Mouse (Mus musculus) retina, embryonic 14.5 days (tissue): Measurements from ENCODE around the gene Lats2.

Experiments
- DNase-seq: peaks from one replicate; pipeline ENCODE4 v3.0.0-alpha.2; 2015; ENCODE audit warnings: low spot score

Gene Lats2

DNA sequence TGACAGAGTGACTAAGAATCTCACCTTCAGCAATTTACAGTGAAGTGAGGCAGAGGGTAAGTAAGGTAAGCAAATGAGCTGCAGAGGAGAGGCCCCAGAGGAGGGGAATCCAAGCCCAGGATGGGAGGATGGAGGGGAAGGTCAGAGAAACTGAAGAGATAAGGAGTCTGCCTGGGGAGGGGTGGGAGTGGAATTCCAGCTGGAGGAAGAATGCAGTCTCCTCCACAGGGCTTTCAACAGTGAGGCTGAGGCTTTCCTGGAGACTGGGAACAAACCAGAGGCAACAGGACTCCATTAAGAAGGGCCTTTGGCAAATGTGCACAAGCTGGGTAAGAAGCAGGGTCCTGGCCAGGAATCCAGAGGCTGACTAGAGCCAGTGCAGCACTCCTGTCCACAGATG lies 21.1 kb downstream of the Lats2 start:
- DNase-seq, result no peak

DNA sequence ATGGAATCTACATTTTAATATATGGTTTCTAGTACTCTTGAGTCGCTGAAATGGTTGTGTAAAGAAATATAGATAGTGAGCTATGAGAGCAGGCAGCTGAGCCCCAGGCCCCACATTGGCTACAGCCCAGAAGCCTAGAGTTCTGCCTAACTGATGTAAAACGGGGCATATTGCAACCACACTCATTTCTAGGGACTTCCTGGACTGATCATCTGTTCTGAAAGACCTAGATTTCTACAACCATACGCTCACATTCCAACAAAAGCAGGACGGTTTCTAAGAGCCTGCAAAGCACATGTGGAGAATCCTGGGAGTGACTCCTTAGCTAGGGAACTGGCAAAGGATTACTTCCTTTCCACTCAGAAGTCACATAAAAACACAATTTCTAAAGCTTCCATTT lies 22.0 kb downstream of the Lats2 start:
- no peak for DNase-seq

DNA sequence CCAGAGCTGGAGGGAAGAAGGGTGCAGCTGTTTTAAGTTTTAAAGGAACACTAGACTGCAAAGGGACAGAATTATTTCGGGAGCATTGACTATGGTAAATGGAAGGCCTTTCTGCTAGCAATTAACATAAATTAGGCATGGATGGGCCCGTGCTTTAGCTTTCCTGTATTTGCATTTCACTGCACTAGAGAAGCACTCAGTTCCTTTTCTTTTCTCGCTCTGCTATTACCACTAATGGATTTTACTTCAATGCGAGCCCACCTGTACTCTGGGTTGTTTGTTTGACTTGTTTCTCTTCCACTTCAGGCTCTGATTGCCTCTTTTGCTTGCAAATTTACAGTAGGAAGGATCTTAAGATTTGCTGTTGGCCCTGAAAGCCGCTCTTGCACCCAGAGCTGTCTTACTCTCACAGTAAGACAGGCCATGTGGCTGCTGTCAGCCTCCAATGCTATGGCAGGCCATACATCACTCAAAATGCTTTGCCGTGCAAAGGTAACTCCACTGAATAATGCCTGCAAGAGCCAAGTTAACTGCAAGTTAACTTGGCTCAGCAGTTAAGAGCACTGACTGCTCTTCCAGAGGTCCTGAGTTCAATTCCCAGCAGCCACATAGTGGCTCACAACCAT lies 25.4 kb downstream of the Lats2 start:
- no peak for DNase-seq

DNA sequence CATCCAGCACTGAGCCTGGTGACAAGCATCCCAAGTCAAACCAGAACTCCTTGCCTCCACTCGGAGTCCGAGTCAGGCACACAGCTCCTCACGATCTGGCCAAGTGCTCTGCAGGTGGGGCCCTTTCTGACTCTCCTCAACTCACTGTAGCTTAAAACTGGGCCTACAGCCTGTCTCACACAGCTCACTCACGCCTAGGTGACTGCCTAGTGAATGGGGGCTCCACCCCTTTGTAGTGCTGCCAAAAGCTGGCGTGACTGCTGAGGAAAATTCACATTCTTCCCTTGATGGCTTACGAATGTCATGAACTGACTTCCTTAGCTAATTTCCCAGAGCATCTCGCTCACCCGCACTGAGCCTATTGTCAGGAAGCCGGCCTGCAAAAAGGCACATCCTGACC lies 27.7 kb downstream of the Lats2 start:
- no peak for DNase-seq

DNA sequence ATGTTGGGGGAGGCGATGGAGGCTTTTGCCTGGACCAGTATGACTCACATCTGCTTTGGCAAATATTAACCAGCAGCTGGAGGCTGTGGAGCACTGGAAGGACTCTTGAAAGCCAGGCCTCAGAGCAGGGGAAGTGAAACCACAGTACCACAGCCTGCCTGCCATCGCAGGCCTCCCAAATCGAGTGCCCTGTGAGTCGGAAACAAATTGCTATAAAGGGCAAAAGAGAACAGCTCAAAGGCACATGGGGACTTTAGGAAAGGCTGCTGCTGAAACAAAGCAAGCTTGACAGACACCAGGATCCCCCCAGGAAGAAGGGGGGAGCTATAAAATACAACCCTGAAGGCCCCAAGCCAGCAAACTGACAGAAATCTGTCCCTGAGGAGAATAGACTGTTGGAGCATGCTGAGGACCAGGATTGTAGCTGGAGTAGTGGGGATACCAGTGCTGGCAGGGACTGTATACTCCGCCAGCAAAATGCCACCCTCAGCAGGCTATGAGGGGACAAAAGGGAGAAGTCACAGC lies 28.2 kb downstream of the Lats2 start:
- no peak for DNase-seq

DNA sequence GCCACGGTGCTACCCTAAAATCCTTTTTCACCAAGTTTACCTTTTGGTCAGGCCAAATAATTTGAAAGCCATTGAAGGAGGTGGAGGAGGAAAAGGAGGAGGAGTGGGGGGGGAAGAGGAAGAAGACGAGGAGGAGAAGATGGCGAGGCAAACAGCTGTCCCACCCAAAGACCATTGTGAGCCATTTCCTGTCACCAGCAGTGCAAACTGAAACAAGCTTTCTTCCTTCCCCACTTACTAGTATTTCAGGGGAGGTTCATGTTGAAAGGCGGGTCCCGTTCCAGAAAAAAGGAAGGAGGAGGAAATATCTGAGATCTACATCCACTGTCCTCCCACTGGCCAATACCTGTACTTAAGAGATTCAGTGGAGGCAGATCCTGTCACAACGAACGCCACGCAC lies 28.8 kb downstream of the Lats2 start:
- DNase-seq, result no peak

DNA sequence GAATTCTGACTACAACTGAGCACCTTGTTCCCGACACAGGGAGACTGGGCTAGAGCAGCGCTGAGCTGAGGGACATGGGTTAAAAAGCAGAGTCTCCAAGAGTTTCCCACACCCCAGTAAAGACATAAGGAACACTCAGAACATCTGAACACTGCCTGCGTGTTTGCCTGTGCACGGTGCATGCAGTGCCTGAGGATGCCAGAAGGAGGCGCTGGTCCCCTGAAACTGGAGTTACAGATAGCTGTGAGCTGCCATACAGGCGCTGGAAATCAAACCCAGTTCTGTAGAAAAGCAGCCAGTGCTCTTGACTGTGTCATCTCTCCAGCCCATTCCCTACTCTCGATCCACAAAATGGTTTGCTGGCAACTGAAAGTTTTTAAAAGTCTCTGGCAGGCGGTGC lies 32.0 kb downstream of the Lats2 start:
- no peak for DNase-seq

DNA sequence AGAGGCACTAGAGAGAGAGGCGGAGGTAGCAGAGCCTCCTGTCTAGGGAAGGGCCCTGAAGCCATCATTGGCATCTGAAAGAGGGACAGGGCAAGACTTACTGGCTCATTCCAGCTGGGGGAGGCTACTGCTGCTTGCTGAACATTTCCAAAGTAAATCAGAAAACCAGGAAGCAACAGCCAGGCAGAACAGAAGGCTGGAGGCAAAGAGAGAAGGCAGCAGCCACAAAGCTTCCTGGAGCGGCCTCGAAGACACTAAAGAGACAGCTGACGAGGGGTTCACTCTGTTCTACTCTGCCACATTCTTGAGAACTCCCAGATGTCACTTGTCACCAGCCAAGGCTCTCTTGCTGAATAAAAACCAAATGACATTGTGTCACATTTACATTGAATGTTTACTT lies 33.7 kb downstream of the Lats2 start:
- no peak for DNase-seq

DNA sequence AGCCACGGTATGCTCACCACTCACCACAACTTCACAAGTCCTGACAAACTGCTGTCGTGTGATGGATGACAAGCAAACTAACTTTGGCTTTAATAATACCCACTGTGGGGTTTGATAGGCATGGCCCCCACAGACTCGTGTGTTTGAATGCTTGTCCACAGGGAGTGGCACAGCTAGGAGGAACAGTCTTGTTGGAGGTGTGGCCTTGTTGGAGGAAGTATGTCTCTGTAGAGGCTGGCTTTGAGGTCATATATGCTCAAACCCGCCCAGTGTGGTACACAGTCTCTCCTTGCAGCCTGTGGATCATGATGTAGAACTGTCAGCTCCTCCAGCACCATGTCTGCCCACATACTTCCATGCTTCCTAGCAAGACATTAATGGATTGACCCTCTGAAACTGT lies 39.9 kb downstream of the Lats2 start:
- DNase-seq, result no peak

DNA sequence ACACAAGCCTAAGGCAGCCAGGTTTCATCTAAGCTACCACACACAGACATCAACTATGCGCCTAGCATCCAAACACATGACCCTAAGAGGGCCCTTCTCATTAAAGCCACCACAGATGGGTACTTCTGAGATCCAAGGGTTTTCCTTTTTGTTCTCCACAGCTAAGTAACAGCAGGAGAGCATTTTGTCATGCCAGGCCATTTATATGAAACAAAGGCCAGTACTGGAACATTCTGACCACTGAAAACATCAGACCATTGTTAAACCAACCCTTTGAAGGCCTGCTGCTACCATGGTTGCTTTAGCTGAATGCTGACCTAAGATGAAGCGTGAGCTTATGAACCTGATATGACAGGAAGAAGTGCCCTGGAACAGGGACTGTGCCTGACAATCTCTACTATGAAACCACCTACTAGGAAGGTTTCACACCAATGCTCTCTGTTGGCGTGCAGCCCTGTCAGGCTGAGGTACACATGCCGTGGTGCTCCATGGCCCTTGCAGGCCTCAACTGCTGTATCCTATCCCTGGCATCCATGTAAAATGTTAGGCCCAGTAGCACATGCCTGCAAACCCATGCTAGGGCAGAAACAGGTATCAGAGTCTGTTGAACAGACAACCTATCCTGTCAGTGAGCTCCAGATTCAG lies 41.5 kb downstream of the Lats2 start:
- DNase-seq, result peak; percentile 57

DNA sequence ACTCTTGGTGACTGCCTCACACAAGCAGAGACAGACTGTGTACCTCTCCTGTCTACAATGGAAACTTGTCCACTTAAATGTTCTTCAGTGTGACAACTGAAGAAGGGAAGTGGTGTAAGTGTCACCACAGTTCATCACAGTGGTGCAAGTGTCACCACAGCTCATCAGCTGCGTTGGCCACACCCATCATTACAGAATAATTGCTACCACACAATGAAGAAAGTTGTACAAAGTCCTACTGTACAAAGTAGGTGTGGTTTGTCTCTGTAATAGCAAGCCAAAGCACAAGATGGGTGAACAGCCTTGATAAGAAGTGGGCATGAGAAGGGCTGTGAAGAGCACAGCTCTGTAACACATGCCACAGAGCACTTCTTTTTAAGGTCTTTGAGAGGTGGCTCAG lies 45.3 kb downstream of the Lats2 start:
- DNase-seq, result no peak

DNA sequence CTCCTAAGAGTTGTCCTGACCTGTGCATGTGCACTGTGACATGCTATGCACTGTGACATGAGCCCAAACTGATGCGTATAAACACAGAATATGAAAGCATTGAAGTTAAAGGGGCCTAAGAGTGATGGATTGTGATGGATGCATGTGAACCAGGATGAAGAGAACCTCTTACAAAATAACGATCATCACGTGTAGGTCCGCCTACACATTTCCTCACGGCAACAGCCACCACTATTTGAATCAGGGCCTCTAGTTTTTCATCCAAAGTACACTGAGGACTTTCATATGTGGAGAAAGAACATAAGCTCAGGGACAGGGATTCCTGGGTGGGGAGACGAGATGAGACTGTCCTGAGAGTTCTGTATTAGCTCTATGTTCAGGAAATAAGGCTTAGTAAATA lies 47.1 kb downstream of the Lats2 start:
- DNase-seq, result no peak

DNA sequence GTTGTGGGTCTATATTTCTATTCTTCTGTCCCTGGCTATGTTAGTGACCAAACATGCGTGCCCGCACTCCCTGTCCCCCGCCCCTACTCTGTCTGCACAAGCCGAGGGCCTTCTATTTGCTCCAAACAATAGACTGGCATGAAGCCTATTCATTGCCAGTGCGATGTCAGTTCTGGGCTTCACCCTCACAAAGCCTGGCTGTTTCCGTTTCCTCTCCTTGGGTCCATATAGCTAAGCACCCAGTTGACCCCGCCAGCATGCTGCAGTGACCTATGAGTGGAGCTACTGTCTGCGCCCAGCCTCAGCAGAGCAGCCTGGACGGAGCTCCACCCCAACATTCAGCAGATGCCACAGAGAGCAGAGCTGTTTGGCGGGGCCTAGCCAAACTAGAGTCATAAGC lies 49.0 kb downstream of the Lats2 start:
- DNase-seq, result peak; percentile 62

DNA sequence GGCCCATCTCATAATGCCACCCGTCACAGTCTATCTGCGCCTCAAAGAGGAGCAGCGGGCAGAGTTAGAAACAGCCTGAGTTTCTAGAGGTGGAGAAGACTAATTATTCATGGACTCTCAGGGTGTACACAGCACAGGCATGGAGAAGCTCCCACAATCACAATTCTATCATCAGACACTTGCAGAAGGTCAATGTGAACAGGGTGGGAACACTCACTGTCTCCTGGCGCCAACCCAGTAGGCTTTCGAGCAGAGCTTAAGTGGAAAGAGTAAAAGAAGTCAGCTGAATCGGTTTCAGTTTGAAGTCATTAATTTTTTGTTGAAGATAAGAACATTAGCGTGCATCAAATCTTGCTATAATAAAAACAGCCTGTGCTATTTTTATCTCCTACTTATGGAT lies 49.6 kb downstream of the Lats2 start:
- no peak for DNase-seq

DNA sequence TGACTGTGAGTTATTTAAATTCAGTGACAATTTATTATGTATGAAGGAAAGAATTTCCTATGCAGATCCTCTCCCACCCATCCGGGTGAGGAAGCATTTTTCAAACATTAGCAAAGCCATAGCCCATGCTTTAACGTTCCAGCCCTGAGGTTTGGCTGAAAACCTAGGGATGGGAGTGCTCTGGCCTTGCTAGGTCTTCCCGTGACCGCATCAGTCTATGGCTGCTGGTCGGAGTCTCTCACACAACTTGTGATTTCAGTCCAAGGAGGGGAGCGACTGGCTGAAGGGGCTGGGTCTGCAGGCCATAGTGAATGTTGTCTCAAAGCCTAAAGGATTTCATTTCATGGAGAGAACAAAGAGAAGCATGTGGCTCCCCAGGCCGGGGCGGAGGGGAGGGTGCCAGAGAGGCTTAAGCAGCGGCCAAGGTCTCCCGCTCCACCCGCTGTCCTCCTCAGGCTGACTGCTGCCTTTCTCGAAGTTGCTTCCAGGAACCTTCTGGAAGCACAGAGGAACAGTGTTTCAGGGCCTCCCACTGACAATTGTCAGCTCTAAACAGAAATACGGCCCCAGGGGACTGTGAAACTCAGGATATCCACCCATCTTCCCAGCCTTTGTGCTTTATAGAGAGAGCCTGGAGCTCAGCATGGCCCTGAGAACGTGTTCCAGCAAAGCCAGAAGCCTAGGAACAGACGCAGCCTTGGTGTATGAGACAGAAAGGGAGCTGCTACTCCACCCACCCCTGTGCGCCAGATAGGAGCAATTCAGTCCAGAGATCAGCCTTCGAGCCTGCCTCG lies 50.9 kb downstream of the Lats2 start:
- no peak for DNase-seq

DNA sequence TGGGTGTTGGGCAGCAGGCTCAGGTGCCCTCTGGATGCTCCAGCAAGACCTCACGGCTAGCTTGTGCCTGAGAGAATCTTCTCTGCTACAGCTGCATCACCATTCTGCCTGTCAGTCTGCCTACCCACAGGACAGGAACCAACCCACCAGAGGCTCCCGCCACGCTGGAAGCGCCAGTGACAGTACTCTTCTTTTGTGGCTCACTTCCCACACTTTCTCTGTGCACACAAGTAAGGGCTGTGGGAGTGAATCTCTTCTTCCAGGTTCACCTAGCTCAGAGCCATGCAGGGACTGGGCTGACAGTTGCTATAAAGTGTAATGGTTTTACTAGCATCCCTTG lies 51.5 kb downstream of the Lats2 start:
- no peak for DNase-seq

DNA sequence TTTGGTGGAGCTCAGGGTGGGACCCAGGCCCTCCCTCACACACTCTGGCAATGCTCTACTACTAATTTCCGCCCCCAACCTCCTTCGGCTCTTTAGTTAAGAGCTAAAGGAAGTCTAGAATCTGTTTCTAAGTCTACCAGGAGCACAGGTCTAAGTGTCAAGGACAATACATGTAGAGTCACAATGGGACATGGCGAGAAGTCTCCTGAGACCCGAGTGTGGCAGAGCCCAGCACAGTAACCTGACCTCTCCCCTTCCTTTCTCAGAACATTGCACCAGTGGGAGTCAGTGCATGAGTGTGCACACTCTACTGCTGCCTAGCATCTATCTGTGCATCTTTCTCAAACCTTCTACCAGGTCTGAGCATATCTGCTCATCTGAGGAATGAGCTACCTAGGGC lies 52.4 kb downstream of the Lats2 start:
- no peak for DNase-seq

DNA sequence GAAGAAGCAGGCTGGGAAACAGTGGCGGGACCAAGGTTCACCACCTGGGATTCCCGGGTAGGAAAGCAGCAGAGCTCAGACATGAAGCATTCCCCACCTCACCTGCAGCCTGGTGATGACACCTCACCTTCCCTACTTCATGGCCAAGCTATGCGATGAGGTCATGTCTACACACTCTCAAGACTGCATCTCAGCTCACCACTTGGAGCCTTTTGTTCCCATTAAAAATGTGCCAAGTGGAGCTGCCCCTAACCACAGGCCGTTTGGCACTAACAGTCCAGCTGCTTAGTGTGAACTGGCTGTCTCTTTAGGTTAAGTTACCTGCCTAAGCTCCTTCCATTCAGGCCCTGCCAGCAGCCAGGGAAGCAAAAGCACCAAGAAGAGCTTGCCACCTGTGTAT lies 53.1 kb downstream of the Lats2 start:
- DNase-seq, result no peak

DNA sequence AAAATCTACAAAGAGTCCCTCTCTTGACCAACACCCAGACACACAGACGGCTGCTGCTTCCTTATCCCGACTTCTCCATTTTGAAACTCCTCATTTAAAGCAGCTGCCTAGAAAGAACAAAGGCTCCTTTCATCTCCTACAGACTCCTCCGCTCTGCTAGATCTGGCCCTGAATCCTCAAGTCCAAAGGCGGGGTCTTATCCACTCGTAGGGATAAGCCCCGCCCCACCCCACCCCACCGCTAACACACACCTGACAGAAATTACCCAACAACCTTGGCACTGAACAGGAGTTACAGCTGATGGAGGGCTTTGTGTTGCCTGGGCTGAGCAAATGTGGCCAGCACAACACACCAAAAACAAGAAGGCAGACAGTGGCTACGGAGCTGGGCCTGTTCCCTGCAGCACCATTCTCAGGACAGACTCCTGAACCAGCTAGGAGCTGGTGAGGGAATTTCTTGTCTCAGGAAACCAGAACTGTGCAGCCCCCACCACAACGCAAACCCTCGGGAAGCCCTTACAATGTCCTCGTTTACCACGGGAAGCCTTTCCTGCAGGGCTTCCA lies 56.2 kb downstream of the Lats2 start:
- no peak for DNase-seq

DNA sequence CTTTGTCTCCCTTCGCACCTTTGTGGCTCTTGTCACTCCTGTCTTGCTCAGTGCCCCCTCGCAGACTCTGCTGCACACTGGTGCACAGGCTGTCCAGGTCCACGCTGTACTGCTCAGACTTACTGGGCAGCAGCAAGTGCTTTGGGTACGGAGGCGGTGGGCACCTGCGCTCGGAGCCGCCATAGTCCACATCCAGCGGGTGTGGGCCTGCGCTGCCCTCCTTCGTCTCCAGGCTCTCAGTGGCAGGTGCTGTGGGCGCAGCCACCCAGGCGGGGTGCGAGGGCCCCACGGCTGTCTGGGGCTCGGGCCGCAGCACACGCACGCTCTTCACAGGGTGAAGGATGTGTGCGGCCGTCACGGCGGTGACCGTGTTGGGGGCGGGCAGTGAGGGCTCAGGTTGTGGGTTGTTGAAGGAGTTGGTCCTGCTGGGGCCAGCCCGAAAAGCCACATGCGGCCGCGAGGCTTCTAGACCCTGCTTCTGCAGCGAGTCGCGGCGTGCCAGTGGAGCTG lies 58.7 kb downstream of the Lats2 start:
- DNase-seq, result no peak

DNA sequence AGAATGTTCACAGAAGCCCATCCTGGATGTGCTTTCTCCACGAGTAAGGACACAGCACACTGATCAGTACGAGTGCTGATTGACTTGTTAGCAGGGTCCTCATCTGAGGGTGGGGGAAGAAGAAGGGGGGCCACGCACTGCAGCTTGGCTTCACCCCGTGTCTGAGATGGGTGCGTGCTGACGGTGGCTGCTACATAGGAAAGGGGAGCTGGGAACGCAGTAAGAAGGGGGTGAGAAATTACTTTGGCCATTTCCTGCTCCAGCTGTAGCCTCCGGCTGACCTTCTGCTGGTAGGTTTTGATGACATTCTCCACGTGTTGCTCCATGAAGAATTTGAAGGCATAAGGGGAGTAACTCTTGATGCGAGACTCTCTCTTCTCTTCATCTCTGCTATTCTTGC lies 59.2 kb downstream of the Lats2 start:
- no peak for DNase-seq

DNA sequence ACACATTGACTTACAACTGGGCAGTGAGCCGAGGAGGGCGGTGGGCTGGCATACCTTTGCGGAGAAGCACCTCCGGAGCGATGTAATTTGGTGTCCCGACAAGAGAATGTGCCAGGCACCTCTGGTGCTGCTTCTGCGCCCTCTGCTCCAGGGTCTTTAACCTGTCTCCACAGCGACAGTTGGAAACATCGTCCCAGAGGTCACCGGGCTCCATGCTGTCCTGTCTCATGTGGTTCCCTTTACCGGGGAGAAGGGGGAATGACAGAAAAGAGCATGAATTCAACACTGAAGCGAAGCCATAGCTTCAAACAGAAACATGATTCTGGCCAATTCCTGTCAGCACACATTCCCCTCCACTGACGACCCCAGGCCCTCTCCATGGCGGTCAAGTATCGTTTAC lies 62.1 kb downstream of the Lats2 start:
- no peak for DNase-seq

DNA sequence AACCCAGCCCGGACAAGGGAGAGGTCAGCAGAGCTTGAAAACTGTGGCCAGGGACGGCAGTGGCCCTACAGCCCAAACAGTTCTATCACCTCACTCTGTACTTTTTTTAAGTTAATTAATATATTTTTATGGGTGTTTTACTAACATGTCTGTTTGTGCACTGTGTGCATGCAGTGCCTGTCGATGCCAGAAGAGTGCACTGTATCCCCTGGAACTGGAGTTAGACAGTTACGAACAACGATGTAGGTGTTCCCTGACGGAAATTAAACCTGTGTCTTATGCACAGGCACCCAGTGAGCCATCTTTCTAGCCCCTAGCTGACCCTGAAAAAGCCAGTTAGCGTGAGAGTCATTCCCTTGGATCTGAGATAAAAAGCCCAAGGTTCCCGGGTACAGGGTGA lies 62.6 kb downstream of the Lats2 start:
- DNase-seq, result no peak
